33 mouse cellular contexts compared by ENCODE assay signal in genomic region chr4:136450271-136450670, GRCm38 (mm10). TPM values are rescaled to one million over a fixed set of nuclear protein-coding genes. Genes with fewer than 3 reads are reported as not detected.
DNase-seq lines count a peak whose midpoint lies in the region; TF ChIP-seq lines count a peak whose summit lies in the region.
"Had no signal": no experiment of that assay in that cellular context is flagged by ENCODE, and none has a peak within 500 bp of the region (broad histone marks: within the 10 kb centered on the region; RNA-seq: fewer than 3 reads in every experiment).

No protein-coding gene starts in this region.

- no peak for TF ChIP-seq POLR2A in small intestine, adult 2 months (IDR thresholded peaks at IDR 0.05; ENCODE audit: low read depth, low read length)

- intact Hi-C loops in left cerebral cortex, postnatal 10 days (cut with DNase I), result no loop called here

- no peak for TF ChIP-seq CTCF in small intestine, adult 2 months (IDR thresholded peaks at IDR 0.05; ENCODE audit: extremely low read depth, insufficient read length, insufficient replicate concordance, low read depth, low read length)

- no peaks in the 10 kb centered on the region for H3K36me3 ChIP-seq in small intestine, adult 2 months (ENCODE audit: control insufficient read depth, insufficient read depth, low read length)
- H3K36me3 ChIP-seq: embryonic facial prominence, embryonic 12.5 days; embryonic facial prominence, embryonic 15.5 days; heart, embryonic 10.5 days; heart, embryonic 13.5 days had no signal

- DNase-seq in 3T3-L1 (ENCODE audit: low read depth, low spot score), result peak; percentile 65
- peak; percentile 35 for DNase-seq in ES-CJ7 (ENCODE audit: low read depth, low spot score)
- no peak for DNase-seq in layer of hippocampus, adult 18-20 months (ENCODE audit: low spot score in 2 of 2)
- DNase-seq in left cerebral cortex, postnatal 10 days (ENCODE audit: extremely low spot score in 1 of 2, low spot score in 2 of 2), result no peak
- no peak for DNase-seq in ovary, postnatal 36 days (ENCODE audit: low spot score)
- DNase-seq: adrenal gland, postnatal 10 days; adrenal gland, postnatal 36 days; B cell, adult 2 months; cerebellum, adult 18-20 months; cerebellum, adult 9-10 months; cerebellum, postnatal 14 days; forebrain, postnatal 0 days; gastrocnemius, postnatal 36 days; heart, adult 2 months; heart, postnatal 14 days; heart, postnatal 4 days; kidney, adult 11 months had no signal

- 73% methylated on average over 4 of the region's 4 CpGs for WGBS in small intestine, adult 2 months

- peaks cover 28% of the 10 kb centered on the region; the same call in 1 of the 2 replicates for H3K4me1 ChIP-seq in small intestine, adult 2 months (ENCODE audit: control insufficient read depth, insufficient read depth, insufficient read length, low read length)

- H3K27me3 ChIP-seq in small intestine, adult 2 months (ENCODE audit: control insufficient read depth, insufficient read depth, low read length), result no peaks in the 10 kb centered on the region
- H3K27me3 ChIP-seq: embryonic facial prominence, embryonic 12.5 days; embryonic facial prominence, embryonic 15.5 days; heart, embryonic 13.5 days; Patski had no signal

- H3K27ac ChIP-seq in small intestine, adult 2 months (ENCODE audit: insufficient read depth, low read depth, low read length), result peak overlapping the region; percentile 91
- H3K27ac ChIP-seq: embryonic facial prominence, embryonic 12.5 days; embryonic facial prominence, embryonic 15.5 days; heart, adult 2 months; heart, embryonic 10.5 days; heart, embryonic 13.5 days; hindbrain, embryonic 14.5 days; hindbrain, postnatal 0 days had no signal

- no peak overlapping the region for H3K4me3 ChIP-seq in small intestine, adult 2 months (ENCODE audit: low read depth, low read length)
- H3K4me3 ChIP-seq: embryonic facial prominence, embryonic 12.5 days; embryonic facial prominence, embryonic 15.5 days; heart, adult 2 months; heart, embryonic 10.5 days; heart, embryonic 13.5 days had no signal

RNA-seq across cellular contexts. Expression of gene 6030445D17Rik, which starts 11.8 kb away (rescaled TPM):
- polyA plus RNA-seq in small intestine, adult 2 months (2012; rRNA removed), result 0.24 and 1.1 TPM in 2 replicates
- total RNA-seq in layer of hippocampus, adult 18-20 months (2021), result under 1 TPM; 0.51 to 0.77 TPM
- under 1 TPM; 0.19 to 0.73 TPM for total RNA-seq in left cerebral cortex, postnatal 10 days (2021)
- total RNA-seq: granulocyte monocyte progenitor cell, adult 5-6 weeks had no signal
- polyA plus RNA-seq: CD4-positive, CD25-positive, alpha-beta regulatory T cell, adult 4 months; forebrain, embryonic 11.5 days; forebrain, embryonic 14.5 days; heart, embryonic 13.5 days; heart, embryonic 16.5 days; hindbrain, embryonic 11.5 days had no signal

RNA-seq across cellular contexts. Expression of gene Luzp1, which starts 19.3 kb away (rescaled TPM):
- 6.6 and 18.0 TPM in 2 replicates for polyA plus RNA-seq in small intestine, adult 2 months (2012; rRNA removed)
- total RNA-seq in layer of hippocampus, adult 18-20 months (2021), result 10 to 100 TPM; 86.4 to 87.2 TPM
- total RNA-seq in left cerebral cortex, postnatal 10 days (2021), result 10 to 100 TPM; 40.0 to 42.6 TPM

RNA-seq across cellular contexts. Expression of gene Htr1d, which starts 26.9 kb away (rescaled TPM):
- 0.05 and 0.23 TPM in 2 replicates for polyA plus RNA-seq in small intestine, adult 2 months (2012; rRNA removed)
- total RNA-seq in layer of hippocampus, adult 18-20 months (2021), result 1 to 10 TPM in 1 of 2 experiments, under 1 TPM in 1; 0.56 to 1.2 TPM
- 1 to 10 TPM; 5.8 to 7.5 TPM for total RNA-seq in left cerebral cortex, postnatal 10 days (2021)
- total RNA-seq: gastrocnemius, adult 8-10 months; gastrocnemius, postnatal 36 days; granulocyte monocyte progenitor cell, adult 5-6 weeks; heart, adult 2 months; heart, postnatal 14 days; heart, postnatal 4 days had no signal
- polyA plus RNA-seq: CD4-positive, CD25-positive, alpha-beta regulatory T cell, adult 4 months; inflammation-experienced regulatory T-cells, adult 6 months had no signal

Comparison
In these comparisons a context has a peak if more than half of its experiments do, and no peak if none do; other contexts are left out.
1. DNase-seq: peak in 3T3-L1 (single experiment) and ES-CJ7 (single experiment); none in layer of hippocampus, adult 18-20 months (0 of 2), left cerebral cortex, postnatal 10 days (0 of 2) and ovary, postnatal 36 days (single experiment).